Mouse (Mus musculus): ENCODE measurements around the gene Gucy2d. TPM values are rescaled to one million over a fixed set of nuclear protein-coding genes. Genes with fewer than 3 reads are reported as not detected.

Gucy2d gene
- total RNA-seq (2021): under 1 TPM in 1 of 2 experiments, not detected in 1; 0.07 TPM
- long read RNA-seq, experiment 1: 0 reads
- long read RNA-seq, experiment 2: 0 reads

DNA sequence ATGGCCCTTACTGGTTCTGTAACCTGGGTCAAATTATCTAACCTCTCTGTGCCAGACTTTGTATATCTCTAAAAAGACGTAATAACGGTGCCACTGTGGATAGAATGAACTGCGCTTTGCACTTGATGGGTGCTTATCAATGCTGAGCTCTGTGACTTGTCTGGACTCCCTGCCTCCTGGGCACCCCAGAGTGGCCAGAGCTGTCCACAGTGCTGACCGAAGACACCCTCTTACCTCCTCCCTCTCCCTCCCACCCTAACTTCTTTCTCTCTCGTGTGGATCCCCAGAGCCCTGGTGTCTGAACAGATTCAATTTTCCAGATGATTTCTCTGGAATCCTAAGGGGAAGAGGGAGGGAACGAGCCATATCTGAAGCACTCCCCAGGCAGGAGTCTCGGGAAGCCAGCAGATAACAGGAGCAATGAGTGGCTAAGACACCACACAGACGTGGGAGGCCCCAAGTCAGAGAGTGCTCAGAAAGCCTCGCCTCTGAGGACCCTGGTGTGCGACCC, at the start of gene Gucy2d:
Gene Gucy2d (plus strand): TSS at position 461 of the 511 bp plus-strand sequence.
- no peak for DNase-seq

GRCm38 (mm10) chr7:98390486-98390885, 49.7 kb upstream of the Gucy2d start:
- peak; percentile 17 to 35 for DNase-seq

- peak; percentile 11 to 21 for DNase-seq
Observed at GRCm38 (mm10) chr7:98391351-98391936, 48.8 kb upstream of the Gucy2d start.

DNA sequence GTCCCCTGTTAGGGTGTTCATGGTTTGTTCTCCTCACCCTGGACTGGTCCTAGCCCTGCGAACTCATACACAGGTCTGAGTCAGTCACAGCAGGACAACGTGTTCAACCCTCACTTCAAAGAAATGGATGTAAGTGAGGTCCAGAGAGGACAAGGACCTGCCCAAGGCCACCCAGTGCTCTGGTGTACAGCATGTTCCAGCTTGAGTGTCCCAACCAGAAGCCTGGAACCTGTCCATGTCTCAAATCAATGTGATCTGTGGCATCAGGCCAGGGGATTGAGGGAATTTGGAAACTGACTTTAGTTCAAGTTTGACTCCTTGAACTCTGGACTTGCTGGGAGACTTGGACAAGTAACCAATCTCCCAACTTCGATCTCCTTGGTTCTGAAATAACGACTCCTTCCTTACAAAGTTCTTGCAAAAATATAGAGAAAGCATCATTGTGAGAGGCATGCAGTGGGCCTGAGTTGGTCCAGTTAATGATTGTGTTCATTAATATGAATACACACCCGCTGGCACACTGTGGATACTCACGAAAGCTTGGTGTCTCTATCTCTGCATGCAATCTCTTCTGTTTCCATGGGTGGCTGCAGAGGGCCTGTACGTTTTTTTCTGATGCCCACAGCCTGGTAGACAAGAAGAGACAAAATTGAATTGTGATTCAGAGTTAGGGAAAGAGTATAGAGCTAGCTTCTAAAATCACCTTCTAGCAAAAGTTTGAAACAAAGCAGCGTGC, 47.6 kb upstream of the Gucy2d start:
- peak in 1 of 2 experiments; percentile 15 for DNase-seq

DNA sequence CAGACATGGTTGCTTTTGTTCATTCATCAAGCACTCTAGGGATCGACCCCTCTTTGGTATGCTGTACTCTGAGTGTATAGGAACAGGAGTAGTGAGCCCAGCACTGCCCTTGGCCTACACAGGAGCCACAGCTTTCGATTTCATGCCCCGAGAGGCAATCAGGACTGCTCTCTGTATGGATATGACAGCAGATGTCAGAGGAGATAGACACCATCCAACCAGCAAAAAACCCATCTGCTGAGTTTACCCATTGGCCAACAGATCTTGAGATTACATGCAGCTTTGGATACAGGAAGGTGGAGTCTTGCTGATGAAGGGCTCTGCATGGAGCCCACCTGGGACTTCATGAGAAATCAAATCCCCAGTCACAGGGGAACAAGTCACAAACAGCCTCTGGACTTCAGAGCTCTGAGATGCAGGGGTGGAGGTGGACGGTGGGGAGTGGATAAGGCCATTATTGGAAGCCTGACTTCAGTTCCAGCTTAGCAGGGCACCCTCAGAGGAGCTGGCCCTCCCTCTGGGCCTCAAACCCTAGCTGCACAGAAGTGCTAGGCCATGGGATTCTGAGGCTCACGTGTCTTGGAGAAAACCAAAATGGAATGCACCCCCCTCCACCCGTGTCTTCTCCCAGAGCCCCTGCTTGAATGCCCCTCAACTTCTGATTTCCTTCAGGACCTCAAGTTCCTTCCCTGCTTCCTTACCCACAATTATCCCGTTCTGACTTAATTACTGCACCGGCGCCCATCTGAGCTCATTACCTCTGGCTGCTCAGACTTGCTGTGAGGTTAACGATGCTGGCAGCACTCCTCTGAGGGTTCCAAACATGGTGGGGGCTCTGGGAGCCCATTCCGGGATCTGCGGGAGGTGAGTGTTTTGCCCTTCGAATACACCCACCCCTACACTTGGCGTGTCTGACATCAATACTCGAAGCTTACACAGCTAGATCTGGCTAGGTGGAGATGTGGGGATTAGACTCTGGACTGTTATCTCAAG, 37.3 kb upstream of the Gucy2d start:
- DNase-seq: no peak

- no peak for DNase-seq
Observed at GRCm38 (mm10) chr7:98403996-98404395, 36.2 kb upstream of the Gucy2d start.

- no peak for DNase-seq
Observed at GRCm38 (mm10) chr7:98407615-98408014, 32.6 kb upstream of the Gucy2d start.

- no peak for DNase-seq
Observed at GRCm38 (mm10) chr7:98413115-98413514, 27.1 kb upstream of the Gucy2d start.

GRCm38 (mm10) chr7:98415550-98415949, 24.7 kb upstream of the Gucy2d start:
- DNase-seq: peak; percentile 28 to 68

- DNase-seq: no peak
Observed at GRCm38 (mm10) chr7:98416020-98416419, 24.2 kb upstream of the Gucy2d start.

DNA sequence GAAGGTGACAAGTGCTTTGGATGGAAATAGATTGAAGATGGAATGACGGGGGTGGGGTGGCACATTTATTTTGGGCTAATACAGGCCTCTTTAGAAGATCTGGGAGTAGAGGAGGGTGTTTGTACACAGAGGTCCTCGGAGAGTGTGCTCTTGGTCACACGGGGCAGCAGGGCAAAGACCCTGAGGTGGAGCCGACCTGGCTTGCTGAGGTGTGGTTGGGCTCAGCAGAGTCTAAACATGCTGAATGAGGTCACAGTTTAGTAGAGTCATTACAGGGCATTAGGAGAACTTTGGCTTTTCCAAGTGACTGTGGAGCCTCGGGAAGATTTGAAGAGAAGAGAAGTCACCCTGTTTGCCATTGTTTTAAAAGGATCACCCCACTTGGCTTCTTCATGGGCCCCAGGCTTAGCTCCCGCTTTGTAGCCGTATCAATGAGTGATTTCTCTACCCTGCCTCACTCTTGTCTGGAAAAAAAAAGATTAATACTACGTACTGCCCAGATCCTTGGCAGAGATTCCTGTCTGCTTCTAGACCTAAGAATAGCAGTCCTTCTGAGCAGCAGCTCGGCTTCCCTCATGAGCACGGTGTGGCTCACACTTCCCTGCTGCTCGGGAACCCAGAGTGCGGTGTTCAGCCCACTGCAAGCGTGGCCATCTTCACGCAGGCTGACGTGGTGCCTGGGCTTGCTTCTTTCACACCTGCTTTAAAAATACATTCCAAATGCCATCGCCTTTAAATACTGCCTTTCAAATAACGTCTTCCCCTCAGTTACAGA, 22.0 kb upstream of the Gucy2d start:
- peak; percentile 25 to 37 for DNase-seq

GRCm38 (mm10) chr7:98419366-98419765, 20.9 kb upstream of the Gucy2d start:
- no peak for DNase-seq

DNA sequence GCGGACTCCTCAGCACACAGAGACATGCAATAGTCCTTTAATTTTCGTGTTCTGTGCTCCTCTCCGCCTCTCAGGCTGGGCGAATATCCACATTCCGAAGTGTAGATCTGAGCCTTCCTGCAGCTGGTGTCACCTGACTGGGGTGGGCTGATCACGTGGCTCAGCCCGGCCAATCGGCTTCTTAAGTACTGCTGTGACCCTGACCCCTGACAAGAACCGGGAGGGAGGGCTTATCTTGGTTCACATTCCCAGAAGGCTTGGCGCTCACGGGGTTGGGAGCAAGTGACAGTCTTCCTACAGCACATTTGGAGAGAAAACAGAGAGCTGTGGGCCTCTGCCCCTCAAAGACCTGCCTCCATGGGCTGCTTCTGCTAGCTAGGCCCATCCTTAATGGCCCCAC, 16.7 kb upstream of the Gucy2d start:
- no peak for DNase-seq

GRCm38 (mm10) chr7:98424396-98424795, 15.8 kb upstream of the Gucy2d start:
- no peak for DNase-seq

DNA sequence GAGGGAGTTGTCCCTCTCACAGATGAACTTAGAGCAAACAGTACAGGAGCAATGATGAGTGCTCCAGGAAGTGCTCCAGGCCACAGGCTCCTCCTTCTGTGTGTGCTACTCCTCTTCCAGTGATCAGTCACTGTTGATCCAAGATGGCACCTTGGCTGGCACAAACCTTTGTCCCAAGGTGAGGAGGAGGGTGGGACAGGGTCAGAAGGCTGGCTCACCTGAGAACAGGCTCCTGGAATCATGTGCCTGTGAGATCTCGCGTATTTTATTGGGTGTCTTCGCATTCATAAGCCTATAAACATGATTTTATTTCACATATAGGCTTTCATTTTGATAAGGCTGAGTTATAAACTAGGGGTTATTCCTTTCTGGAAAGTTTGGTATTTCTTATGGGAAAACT, 14.7 kb upstream of the Gucy2d start:
- no peak for DNase-seq

DNA sequence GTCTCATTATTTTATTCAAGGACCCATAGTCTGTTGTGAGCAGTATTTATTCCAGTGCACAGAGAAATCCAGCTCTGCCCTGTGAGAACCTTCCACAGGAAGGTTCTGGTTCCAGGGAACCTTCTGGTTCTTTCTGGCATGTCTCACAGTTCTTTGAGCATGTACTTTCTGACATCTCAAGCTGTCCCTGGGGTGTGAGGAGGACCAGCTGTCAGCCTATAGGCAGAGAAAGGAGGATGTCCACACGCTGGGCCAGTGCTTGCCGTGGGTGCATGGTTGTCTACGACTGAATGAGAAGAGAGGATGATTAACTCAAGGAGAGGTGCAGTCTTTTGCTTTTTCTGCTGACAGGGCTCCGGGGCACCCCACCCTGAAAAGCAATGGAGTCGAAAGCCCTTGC, 13.6 kb upstream of the Gucy2d start:
- DNase-seq: no peak

DNA sequence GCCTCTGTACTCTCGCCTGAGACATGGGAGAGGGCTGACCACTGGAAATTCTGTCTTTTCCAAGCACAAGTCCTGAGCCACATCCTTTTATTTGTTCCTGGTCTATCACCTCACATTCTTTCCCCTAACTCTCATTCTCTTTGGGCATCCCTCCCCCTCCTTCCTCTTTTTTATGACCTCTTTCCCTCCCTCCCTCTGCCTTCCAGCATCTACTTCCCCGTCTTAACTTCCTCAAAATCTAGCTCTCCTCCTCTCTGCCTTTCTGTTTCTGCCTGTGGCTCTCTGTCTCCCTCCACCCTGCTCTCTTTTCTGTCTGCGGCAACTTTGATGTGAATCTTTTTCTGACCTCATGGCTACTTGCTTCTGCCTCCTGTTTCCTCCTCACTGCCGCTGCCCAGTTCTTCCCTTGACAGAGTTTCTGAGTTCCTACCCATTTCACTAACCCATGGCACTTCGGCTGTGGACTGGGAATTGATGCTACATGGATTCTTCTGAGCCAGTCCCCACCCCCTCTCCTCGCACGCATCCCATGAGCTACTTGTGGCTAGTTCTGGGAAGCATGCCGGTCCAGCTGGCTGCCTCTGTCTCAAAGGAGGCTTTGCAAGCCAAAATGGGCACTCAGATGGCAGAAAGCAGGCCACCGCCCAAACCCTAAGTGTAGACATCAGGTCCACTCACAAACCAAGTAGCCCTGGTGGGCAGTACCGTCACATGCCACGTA, 12.9 kb upstream of the Gucy2d start:
- peak in 1 of 2 experiments; percentile 35 for DNase-seq

GRCm38 (mm10) chr7:98429579-98429978, 10.6 kb upstream of the Gucy2d start:
- no peak for DNase-seq

DNA sequence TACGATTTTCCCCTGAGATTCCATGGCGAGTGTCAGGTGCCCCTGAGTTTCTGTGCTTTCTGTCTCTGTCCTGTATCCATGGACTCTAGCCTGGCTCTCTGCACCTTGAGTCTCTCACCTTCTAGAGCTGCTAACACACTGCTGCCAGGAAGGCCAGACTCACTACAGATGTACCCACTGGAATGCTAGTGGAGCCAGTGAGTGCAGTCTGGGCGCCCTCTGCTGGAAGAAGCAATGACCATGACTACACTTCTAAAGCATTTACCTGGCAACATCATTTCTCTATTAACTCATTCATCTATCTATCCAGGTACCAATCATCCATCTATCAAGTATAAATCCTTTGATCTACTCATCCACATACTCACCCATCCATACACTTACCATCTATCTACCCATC, 9.4 kb upstream of the Gucy2d start:
- peak; percentile 48 to 83 for DNase-seq

DNA sequence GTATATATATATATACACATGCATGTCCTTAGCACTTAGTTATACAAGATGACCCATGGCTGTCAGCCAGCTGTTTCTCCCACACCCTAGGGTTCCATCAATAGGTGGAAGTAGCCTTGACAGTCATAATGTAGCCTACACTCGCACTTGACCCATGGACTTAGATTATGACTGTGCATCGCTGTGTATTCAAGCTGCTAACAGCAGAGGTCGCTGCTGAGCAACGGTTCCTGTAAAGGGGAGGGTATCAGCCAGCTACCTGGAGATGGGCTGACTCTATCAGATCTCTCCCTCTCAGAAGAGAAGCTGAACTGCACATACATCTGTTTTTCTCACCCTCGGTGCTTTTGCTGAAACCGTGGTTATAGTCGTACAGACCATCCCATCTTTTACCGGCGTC, 2.6 kb upstream of the Gucy2d start:
- peak in 1 of 2 experiments; percentile 49 for DNase-seq

GRCm38 (mm10) chr7:98446873-98447272, 6.7 kb downstream of the Gucy2d start:
- no peak for DNase-seq
